Mouse (Mus musculus) megakaryocyte, embryonic 14.5 days (primary cell): ENCODE data around the gene Os9. TPM values are rescaled to one million over a fixed set of nuclear protein-coding genes. Genes with fewer than 3 reads are reported as not detected.

Source experiments
- H3K27me3 ChIP-seq: replicated peaks from 2 replicates; pipeline ENCODE3; 2012; ENCODE audit warnings: inconsistent platforms
- H3K36me3 ChIP-seq: replicated peaks from 2 replicates; pipeline ENCODE3; 2012; ENCODE audit warnings: low read length, inconsistent platforms, mixed read lengths
- H3K4me1 ChIP-seq: 2 replicates; pipeline ENCODE4 v1.6.1; 2012; ENCODE audit warnings: inconsistent platforms
- H3K4me3 ChIP-seq: replicated peaks from 2 replicates; pipeline ENCODE3; 2012; ENCODE audit warnings: moderate library complexity, mild to moderate bottlenecking, inconsistent platforms
- H3K9me3 ChIP-seq: 2 replicates; pipeline ENCODE4 v1.6.1; 2012; ENCODE audit warnings: inconsistent platforms
- FLI1 ChIP-seq: IDR thresholded peaks from 2 replicates; pipeline ENCODE4 v1.6.1; 2012; ENCODE audit warnings: low read length, inconsistent platforms, mixed read lengths
- GATA1 ChIP-seq: IDR thresholded peaks from 3 replicates; pipeline ENCODE4 v1.6.1; 2012; ENCODE audit warnings: mixed read lengths, low read length, inconsistent platforms, borderline replicate concordance
- polyA plus RNA-seq: library from polyadenylated mRNA; stranded (reverse); fragments of >175 nt; gene quantifications from 2 replicates; pipeline ENCODE4 v1.2.3, GENCODE M21; 2012; ENCODE audit warnings: low replicate concordance; ENCODE audit not compliant: insufficient read depth

The Os9 gene
- polyA plus RNA-seq, 1 experiment, result 267 TPM

DNA sequence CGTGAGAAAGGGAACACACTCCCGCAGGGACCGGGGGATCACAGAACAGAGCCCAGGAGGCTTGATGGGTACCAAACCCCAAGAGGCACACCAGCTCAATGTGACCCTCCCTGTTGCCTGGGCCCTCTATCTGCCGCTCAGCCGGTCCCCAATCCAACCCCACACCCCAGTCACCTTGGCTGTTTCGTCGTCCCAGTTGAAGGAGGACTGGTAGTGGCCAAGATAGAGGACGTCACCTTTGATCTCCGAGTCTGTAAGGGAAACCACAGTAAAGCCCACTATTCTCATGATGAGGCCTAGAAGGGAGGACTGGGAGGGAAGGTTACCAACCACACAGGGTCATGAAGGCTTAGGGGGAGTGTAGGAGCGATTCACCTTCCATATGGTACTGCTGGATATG, 1.7 kb downstream of the Os9 start:
- peaks cover 63% of the 10 kb centered on the region for H3K4me1 ChIP-seq
- TF ChIP-seq FLI1 (no peak), GATA1 (no peak)
- peaks cover 54% of the 10 kb centered on the region for H3K36me3 ChIP-seq

DNA sequence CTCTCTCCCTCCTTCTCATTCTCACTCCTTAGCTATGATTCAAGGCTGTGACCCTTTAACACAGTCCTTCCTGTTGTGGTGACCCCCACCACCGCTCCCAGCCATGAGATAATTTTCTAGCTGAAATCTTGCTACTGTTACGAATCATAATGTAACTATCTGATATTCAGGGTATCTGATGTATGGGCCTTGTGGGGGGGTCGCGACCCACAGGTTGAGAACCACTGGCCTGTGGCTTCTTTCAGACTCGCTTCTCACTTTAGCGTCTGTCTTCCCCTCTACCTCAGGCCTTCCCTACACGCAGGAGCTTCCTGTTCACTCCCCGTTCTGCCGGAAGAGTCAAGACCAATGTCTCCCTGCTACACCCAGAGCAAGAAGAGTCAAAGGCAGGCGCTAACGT, 2.5 kb downstream of the Os9 start:
- H3K36me3 ChIP-seq, result peaks cover 60% of the 10 kb centered on the region
- TF ChIP-seq GATA1, result no peak
- TF ChIP-seq FLI1, result no peak

More for the DNA sequence above, 1.7 kb downstream of the Os9 start:
- Histone ChIP-seq H3K4me3 (no peak overlapping the region), H3K27me3 (no peaks in the 10 kb centered on the region), H3K9me3 (no peaks in the 10 kb centered on the region)

DNA sequence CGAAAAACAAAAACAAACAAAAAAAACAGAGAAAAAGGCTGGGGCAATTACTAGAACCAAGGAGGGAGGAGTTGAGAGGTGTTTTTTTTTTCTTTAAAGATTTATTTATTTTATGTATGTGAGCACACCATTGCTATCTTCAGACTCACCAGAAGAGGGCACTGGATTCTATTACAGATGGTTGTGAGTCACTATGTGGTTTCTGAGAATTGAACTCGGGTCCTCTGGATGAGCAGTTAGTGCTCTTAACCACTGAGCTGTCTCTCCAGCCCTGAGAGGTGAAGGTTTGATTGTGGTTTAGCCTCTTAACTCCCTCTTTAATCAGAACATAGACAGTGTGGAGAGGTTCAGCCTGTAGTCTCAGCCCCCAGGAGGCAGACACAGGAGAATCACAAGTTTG, 5.9 kb downstream of the Os9 start:
- no peaks in the 10 kb centered on the region for H3K9me3 ChIP-seq
- H3K36me3 ChIP-seq, result peaks cover 85% of the 10 kb centered on the region
- no peaks in the 10 kb centered on the region for H3K27me3 ChIP-seq
- peaks cover 49% of the 10 kb centered on the region for H3K4me1 ChIP-seq
- TF ChIP-seq FLI1 (no peak), GATA1 (no peak)
- H3K4me3 ChIP-seq, result no peak overlapping the region

More for the DNA sequence above, 2.5 kb downstream of the Os9 start:
- Histone ChIP-seq H3K4me1 (peaks cover 61% of the 10 kb centered on the region), H3K27me3 (no peaks in the 10 kb centered on the region), H3K9me3 (no peaks in the 10 kb centered on the region), H3K4me3 (no peak overlapping the region)

DNA sequence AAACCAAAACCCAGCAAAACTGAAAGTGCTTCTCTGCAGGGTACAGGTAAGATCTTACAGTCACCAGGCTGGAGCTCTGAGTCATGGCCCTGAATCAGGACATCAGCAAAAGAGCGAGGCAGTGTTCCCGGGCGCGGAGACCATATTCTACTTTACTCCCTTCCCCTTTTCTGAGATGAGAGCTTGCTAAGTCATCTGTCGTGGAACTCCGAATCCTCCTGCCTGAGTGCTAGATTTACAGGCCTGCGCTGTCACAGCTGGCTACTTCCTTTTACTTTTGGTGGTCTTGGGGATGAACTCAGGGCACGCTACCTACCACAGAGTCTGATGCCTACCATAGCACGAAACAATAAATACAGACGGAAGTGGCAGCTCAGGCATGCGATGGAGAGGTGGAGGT, 6.5 kb downstream of the Os9 start:
- Histone ChIP-seq H3K36me3 (peaks cover 84% of the 10 kb centered on the region), H3K27me3 (no peaks in the 10 kb centered on the region), H3K4me1 (peaks cover 47% of the 10 kb centered on the region), H3K9me3 (no peaks in the 10 kb centered on the region), H3K4me3 (no peak overlapping the region)
- TF ChIP-seq GATA1 (no peak), FLI1 (no peak)

DNA sequence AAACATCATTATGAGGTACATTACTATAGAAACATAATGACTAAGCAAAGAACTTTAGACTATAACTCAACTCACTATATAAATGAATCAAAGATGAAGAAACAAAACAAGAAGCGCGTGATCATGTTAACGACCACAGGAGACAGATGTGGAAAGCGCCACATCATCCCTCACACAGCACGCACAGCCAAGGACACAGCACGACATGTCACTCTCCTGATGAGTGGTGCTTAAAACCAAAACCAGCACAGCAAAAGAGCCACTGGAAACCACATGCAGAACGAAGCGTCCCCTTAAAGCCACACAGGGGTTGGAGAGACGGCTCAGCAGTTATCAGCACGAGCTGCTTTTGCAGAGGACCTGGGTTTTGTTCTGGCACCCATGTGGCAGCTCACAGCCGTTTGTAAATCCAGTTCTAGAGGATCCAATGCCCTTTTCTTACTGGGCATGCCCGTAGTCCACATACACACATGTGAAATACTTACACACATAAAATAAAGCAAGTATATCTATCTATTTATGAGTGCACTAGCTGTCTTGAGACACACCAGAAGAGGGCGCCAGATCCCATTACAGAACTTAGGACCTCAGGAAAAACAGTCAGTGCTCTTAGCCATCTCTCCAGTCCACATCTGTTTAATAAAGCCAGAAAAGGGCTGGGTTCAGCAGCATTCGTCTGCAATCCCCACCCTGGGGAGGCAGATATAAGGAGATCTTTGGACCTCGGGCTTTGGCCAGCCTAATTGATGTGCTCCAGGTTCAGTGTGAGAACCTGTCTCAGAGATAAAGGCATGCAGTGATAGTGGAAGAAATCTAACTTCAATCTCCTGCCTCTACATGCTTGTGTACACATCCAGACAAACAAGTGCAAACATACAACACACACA, 9.7 kb downstream of the Os9 start:
- no peaks in the 10 kb centered on the region for H3K9me3 ChIP-seq
- H3K4me1 ChIP-seq, result peaks cover 51% of the 10 kb centered on the region
- no peak overlapping the region for H3K4me3 ChIP-seq
- TF ChIP-seq FLI1, result no peak
- no peak for TF ChIP-seq GATA1
- H3K36me3 ChIP-seq, result peaks cover 84% of the 10 kb centered on the region
- no peaks in the 10 kb centered on the region for H3K27me3 ChIP-seq

DNA sequence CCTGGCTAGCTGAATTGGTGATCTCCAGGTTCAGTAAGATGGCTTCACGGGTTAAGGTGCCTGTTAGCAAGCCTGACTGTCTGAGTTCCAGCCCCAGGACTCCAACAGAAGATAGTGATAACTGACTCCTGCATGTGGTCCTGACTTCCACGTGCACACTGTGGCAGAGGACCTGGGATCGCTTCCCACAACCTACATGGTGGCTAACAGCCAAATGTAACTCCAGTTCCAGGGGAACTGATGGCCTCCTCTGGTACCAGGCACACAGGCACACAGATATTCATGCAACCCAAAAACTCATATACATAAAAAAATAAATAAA, 12.7 kb downstream of the Os9 start:
- H3K27me3 ChIP-seq, result no peaks in the 10 kb centered on the region
- TF ChIP-seq GATA1, result no peak
- TF ChIP-seq FLI1, result no peak
- no peaks in the 10 kb centered on the region for H3K9me3 ChIP-seq
- no peak overlapping the region for H3K4me3 ChIP-seq
- H3K4me1 ChIP-seq, result peaks cover 60% of the 10 kb centered on the region
- peaks cover 85% of the 10 kb centered on the region for H3K36me3 ChIP-seq

DNA sequence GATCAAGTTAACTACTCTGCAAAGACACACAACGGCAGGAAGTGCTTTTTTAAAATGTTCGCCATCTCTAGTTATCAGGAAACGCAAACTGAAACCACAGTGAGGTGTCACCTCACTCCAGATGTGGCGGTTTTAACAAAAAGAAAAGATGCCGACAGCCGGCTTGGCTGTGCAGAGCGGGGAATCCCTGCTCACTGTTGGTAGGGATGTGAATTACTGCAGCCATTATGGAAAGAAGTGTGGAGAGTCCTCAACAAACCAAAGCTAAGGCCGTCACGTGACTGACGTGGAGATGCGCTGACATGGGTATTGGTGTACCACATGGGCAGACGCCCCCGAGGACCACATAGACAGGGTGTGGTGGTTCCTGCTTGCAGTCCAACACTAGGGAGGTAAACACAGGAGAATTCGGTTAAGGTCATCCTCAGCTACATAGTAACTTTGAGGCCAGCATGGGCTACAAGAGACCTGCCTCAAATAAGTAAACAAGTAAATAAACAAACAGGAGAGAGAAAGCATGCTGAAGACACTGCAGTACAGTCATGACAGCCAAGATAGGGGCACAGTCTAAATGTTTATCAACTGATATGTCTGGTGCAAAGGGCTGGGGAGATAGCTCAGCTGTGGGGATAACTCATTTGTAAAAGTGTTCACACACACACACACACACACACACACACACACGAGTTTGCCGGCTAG, 13.2 kb downstream of the Os9 start:
- TF ChIP-seq FLI1, result no peak
- TF ChIP-seq GATA1, result no peak
- H3K4me3 ChIP-seq, result peak overlapping the region; percentile 62

DNA sequence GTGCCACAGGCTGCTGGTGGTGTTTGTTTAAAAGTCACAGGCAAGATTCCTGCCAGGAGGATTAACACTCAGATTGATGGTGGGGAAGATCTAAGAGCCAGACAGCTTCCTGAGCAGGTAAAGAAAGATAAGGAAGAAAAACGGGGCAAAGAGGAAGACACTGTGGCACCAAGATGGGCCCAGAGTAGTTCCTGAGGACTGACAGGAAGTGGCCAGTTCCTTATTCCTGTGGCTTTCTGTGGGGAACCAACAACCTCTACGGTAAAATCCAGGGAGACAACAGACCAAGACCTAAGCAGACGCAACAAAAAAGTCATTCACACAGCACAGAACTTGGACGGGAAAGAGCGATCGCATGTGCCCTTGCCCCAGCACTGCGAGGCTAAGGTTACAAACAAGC, 17.3 kb downstream of the Os9 start:
- Histone ChIP-seq H3K9me3 (no peaks in the 10 kb centered on the region), H3K36me3 (peaks cover 93% of the 10 kb centered on the region), H3K4me1 (peaks cover 78% of the 10 kb centered on the region), H3K4me3 (peak overlapping the region; percentile 84), H3K27me3 (no peaks in the 10 kb centered on the region)
- TF ChIP-seq GATA1 (no peak), FLI1 (no peak)

More for the DNA sequence above, 13.2 kb downstream of the Os9 start:
- Histone ChIP-seq H3K9me3 (no peaks in the 10 kb centered on the region), H3K4me1 (peaks cover 65% of the 10 kb centered on the region), H3K36me3 (peaks cover 85% of the 10 kb centered on the region), H3K27me3 (no peaks in the 10 kb centered on the region)

DNA sequence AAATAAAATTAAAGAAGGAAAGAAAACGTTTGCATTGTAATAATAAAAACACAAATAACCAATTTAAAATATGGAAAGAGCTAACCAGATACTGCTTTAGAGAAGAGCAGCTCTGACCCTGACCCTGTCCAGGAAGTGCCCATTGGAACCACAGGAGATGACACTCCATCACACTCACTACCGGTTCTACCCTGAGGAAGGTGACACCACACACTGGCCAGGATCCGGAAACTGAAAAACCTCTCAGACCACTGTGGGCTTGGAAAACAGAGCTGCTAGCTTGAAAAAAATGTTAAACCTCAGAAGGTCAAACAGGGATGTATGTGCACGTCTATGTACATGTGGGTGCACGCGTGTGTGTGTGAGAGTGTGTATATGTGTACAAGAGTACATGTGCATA, 19.8 kb downstream of the Os9 start:
- TF ChIP-seq GATA1 (no peak), FLI1 (no peak)
- Histone ChIP-seq H3K4me3 (peak overlapping the region; percentile 81), H3K4me1 (peaks cover 74% of the 10 kb centered on the region), H3K9me3 (no peaks in the 10 kb centered on the region), H3K36me3 (peaks cover 93% of the 10 kb centered on the region), H3K27me3 (no peaks in the 10 kb centered on the region)

DNA sequence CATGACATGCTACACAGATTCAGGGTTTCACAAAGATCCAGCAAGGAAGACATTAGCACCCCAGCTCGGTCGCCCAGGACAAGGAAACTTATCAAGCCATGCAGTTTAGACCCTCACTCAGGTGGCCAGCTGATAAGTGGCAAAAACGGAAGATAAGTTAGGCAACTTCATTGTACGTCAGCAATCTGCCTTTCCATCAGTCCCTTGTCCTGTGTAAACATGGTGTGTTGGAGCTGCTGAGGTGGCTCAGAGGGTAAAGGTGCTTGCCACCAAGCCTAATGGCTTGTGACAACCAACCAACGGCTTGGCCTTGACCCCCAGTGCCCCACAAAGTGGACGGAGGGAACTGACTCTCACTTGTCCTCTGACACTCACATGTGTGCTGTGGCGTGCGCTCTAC, 20.5 kb downstream of the Os9 start:
- H3K9me3 ChIP-seq, result no peaks in the 10 kb centered on the region
- peak overlapping the region; percentile 18 for H3K4me3 ChIP-seq
- no peaks in the 10 kb centered on the region for H3K27me3 ChIP-seq
- H3K4me1 ChIP-seq, result peaks cover 81% of the 10 kb centered on the region
- TF ChIP-seq FLI1, result no peak
- TF ChIP-seq GATA1, result no peak
- peaks cover 95% of the 10 kb centered on the region for H3K36me3 ChIP-seq
